Mouse (Mus musculus): ENCODE results near the gene Crlf1. TPM values are rescaled to one million over a fixed set of nuclear protein-coding genes. Genes with fewer than 3 reads are reported as not detected.

The Crlf1 gene
- polyA plus RNA-seq (2014; fragmentation: Illumina TruSeq; extraction: RNeasy Lipid Tissue Mini Kit (QIAGEN cat#74804); ENCODE audit: low read depth, low replicate concordance): not detected

GRCm38 (mm10) chr8:70492664-70493640 is at the start of gene Crlf1:
Gene Crlf1 (plus strand): TSS chr8:70493158.

GRCm38 (mm10) chr8:70476333-70477268 is 16.4 kb upstream of the Crlf1 start, which contains the start of gene Klhl26:
Gene Klhl26 (minus strand): TSS chr8:70476968.

GRCm38 (mm10) chr8:70486941-70487520 is 5.9 kb upstream of the Crlf1 start, which contains the start of gene Tmem59l:
Gene Tmem59l (minus strand): TSS chr8:70487358.

GRCm38 (mm10) chr8:70506328-70507026 is 13.5 kb downstream of the Crlf1 start, which contains the start of gene Rex1bd:
Gene Rex1bd (minus strand): TSS chr8:70506752.

GRCm38 (mm10) chr8:70510228-70510915 is 17.4 kb downstream of the Crlf1 start, which contains the start of gene Uba52:
Gene Uba52 (minus strand): TSS chr8:70510801.

GRCm38 (mm10) chr8:70527512-70528181 is 34.7 kb downstream of the Crlf1 start, which contains the start of the genes Fkbp8 and Kxd1:
Gene Fkbp8 (plus strand): TSS chr8:70527724.
Gene Kxd1 (minus strand): TSS chr8:70527956.

GRCm38 (mm10) chr8:70539077-70539813 is 46.3 kb downstream of the Crlf1 start, which contains the start of gene Ell:
Gene Ell (plus strand): TSS chr8:70539457.

Other genes starting within 250 kb of the Crlf1 start
- gene Homer3, start 210.3 kb upstream of the Crlf1 start, polyA plus RNA-seq (2014; fragmentation: Illumina TruSeq; extraction: RNeasy Lipid Tissue Mini Kit (QIAGEN cat#74804); ENCODE audit: low read depth, low replicate concordance): not detected
- 5.1 TPM for gene Ddx49, start 190.7 kb upstream of the Crlf1 start, polyA plus RNA-seq (2014; fragmentation: Illumina TruSeq; extraction: RNeasy Lipid Tissue Mini Kit (QIAGEN cat#74804); ENCODE audit: low read depth, low replicate concordance)
- 1.3 TPM for gene Cope, start 190.6 kb upstream of the Crlf1 start, polyA plus RNA-seq (2014; fragmentation: Illumina TruSeq; extraction: RNeasy Lipid Tissue Mini Kit (QIAGEN cat#74804); ENCODE audit: low read depth, low replicate concordance)
- gene Cers1, start 177.4 kb upstream of the Crlf1 start, polyA plus RNA-seq (2014; fragmentation: Illumina TruSeq; extraction: RNeasy Lipid Tissue Mini Kit (QIAGEN cat#74804); ENCODE audit: low read depth, low replicate concordance): not detected
- gene Gdf1, start 163.3 kb upstream of the Crlf1 start, polyA plus RNA-seq (2014; fragmentation: Illumina TruSeq; extraction: RNeasy Lipid Tissue Mini Kit (QIAGEN cat#74804); ENCODE audit: low read depth, low replicate concordance): not detected
- gene Upf1, start 139.9 kb upstream of the Crlf1 start, polyA plus RNA-seq (2014; fragmentation: Illumina TruSeq; extraction: RNeasy Lipid Tissue Mini Kit (QIAGEN cat#74804); ENCODE audit: low read depth, low replicate concordance): 3.8 TPM
- not detected for gene Comp, start 119.6 kb upstream of the Crlf1 start, polyA plus RNA-seq (2014; fragmentation: Illumina TruSeq; extraction: RNeasy Lipid Tissue Mini Kit (QIAGEN cat#74804); ENCODE audit: low read depth, low replicate concordance)
- 2.8 TPM for gene Crtc1, start 53.6 kb upstream of the Crlf1 start, polyA plus RNA-seq (2014; fragmentation: Illumina TruSeq; extraction: RNeasy Lipid Tissue Mini Kit (QIAGEN cat#74804); ENCODE audit: low read depth, low replicate concordance)
- 2.3 TPM for gene Klhl26, start 16.2 kb upstream of the Crlf1 start, polyA plus RNA-seq (2014; fragmentation: Illumina TruSeq; extraction: RNeasy Lipid Tissue Mini Kit (QIAGEN cat#74804); ENCODE audit: low read depth, low replicate concordance)
- not detected for gene Tmem59l, start 5.8 kb upstream of the Crlf1 start, polyA plus RNA-seq (2014; fragmentation: Illumina TruSeq; extraction: RNeasy Lipid Tissue Mini Kit (QIAGEN cat#74804); ENCODE audit: low read depth, low replicate concordance)
- gene Rex1bd, start 13.6 kb downstream of the Crlf1 start, polyA plus RNA-seq (2014; fragmentation: Illumina TruSeq; extraction: RNeasy Lipid Tissue Mini Kit (QIAGEN cat#74804); ENCODE audit: low read depth, low replicate concordance): 2.6 TPM
- 2.6 TPM for gene Uba52, start 17.6 kb downstream of the Crlf1 start, polyA plus RNA-seq (2014; fragmentation: Illumina TruSeq; extraction: RNeasy Lipid Tissue Mini Kit (QIAGEN cat#74804); ENCODE audit: low read depth, low replicate concordance)
- gene Fkbp8, start 34.6 kb downstream of the Crlf1 start, polyA plus RNA-seq (2014; fragmentation: Illumina TruSeq; extraction: RNeasy Lipid Tissue Mini Kit (QIAGEN cat#74804); ENCODE audit: low read depth, low replicate concordance): 8.5 TPM
- gene Kxd1, start 34.8 kb downstream of the Crlf1 start, polyA plus RNA-seq (2014; fragmentation: Illumina TruSeq; extraction: RNeasy Lipid Tissue Mini Kit (QIAGEN cat#74804); ENCODE audit: low read depth, low replicate concordance): 9.0 TPM
- 0.98 TPM for gene Ell, start 46.3 kb downstream of the Crlf1 start, polyA plus RNA-seq (2014; fragmentation: Illumina TruSeq; extraction: RNeasy Lipid Tissue Mini Kit (QIAGEN cat#74804); ENCODE audit: low read depth, low replicate concordance)
- gene Isyna1, start 101.2 kb downstream of the Crlf1 start, polyA plus RNA-seq (2014; fragmentation: Illumina TruSeq; extraction: RNeasy Lipid Tissue Mini Kit (QIAGEN cat#74804); ENCODE audit: low read depth, low replicate concordance): not detected
- not detected for gene Ssbp4, start 115.7 kb downstream of the Crlf1 start, polyA plus RNA-seq (2014; fragmentation: Illumina TruSeq; extraction: RNeasy Lipid Tissue Mini Kit (QIAGEN cat#74804); ENCODE audit: low read depth, low replicate concordance)
- gene Lrrc25, start 123.0 kb downstream of the Crlf1 start, polyA plus RNA-seq (2014; fragmentation: Illumina TruSeq; extraction: RNeasy Lipid Tissue Mini Kit (QIAGEN cat#74804); ENCODE audit: low read depth, low replicate concordance): not detected
- gene Gdf15, start 139.3 kb downstream of the Crlf1 start, polyA plus RNA-seq (2014; fragmentation: Illumina TruSeq; extraction: RNeasy Lipid Tissue Mini Kit (QIAGEN cat#74804); ENCODE audit: low read depth, low replicate concordance): not detected
- 13.4 TPM for gene Pgpep1, start 167.2 kb downstream of the Crlf1 start, polyA plus RNA-seq (2014; fragmentation: Illumina TruSeq; extraction: RNeasy Lipid Tissue Mini Kit (QIAGEN cat#74804); ENCODE audit: low read depth, low replicate concordance)
- not detected for gene Lsm4, start 180.1 kb downstream of the Crlf1 start, polyA plus RNA-seq (2014; fragmentation: Illumina TruSeq; extraction: RNeasy Lipid Tissue Mini Kit (QIAGEN cat#74804); ENCODE audit: low read depth, low replicate concordance)
- 44.0 TPM for gene Jund, start 205.8 kb downstream of the Crlf1 start, polyA plus RNA-seq (2014; fragmentation: Illumina TruSeq; extraction: RNeasy Lipid Tissue Mini Kit (QIAGEN cat#74804); ENCODE audit: low read depth, low replicate concordance)
- not detected for gene Iqcn, start 210.3 kb downstream of the Crlf1 start, polyA plus RNA-seq (2014; fragmentation: Illumina TruSeq; extraction: RNeasy Lipid Tissue Mini Kit (QIAGEN cat#74804); ENCODE audit: low read depth, low replicate concordance)
- gene Gm3336, start 225.4 kb downstream of the Crlf1 start, polyA plus RNA-seq (2014; fragmentation: Illumina TruSeq; extraction: RNeasy Lipid Tissue Mini Kit (QIAGEN cat#74804); ENCODE audit: low read depth, low replicate concordance): 31.1 TPM
- 0.19 TPM for gene Pde4c, start 230.6 kb downstream of the Crlf1 start, polyA plus RNA-seq (2014; fragmentation: Illumina TruSeq; extraction: RNeasy Lipid Tissue Mini Kit (QIAGEN cat#74804); ENCODE audit: low read depth, low replicate concordance)